Mouse (Mus musculus) v-Abl transformed pro-B cells (cell line): Measurements from ENCODE around the gene Armcx5.
"Not testable (repeated sequence)": the region's sequence is repeated elsewhere in the genome, so short reads cannot be mapped to it uniquely, and the experiment has no call there.

Source experiments
- in situ Hi-C, 2 experiments: fragments of 400-800 bp; cut with MboI; formaldehyde crosslinking; loops; one replicate each; pipeline ENCODE4 v1.15.1; 2025; ENCODE audit not compliant: unreplicated experiment in 2 of 2

Armcx5 gene

DNA sequence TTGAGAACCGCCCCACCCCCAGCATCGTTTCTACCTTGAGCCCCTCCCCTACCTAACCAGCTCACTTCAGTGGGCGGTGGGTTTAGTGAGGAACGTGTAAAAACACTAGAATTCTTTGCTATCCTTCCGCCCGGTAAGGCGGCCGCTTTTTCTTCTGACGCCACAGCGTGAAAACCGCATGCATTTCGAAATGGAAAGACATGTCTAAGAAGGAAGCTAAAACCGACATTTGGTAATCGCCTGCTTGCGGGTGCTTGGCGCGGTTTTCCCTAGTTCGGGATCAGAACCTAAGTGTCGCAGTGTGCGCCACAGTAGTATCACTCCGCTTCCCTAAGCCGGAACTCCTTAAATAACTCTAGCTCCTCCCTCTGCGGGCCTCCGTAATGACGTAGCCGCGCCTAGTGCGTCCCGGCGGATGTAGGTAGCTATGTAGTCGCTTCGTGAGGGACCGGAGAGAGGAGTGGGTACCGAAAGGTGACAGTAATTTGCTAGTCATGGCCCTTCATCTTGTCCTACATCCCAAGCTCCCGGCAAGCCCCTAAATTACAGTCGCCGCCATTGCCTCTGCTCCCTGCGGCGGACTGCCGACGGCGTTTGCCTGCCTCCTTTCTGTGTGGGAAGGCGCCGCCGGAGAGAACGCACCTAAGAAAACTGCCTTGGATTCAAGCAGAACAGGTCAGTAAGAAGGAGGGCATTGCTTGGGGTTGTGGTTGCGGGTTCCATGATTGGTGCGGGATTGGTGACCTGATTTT, at the start of gene Armcx5, which contains the start of gene Gprasp1:
TSS of gene Armcx5 (plus strand) at position 430 of the 752 bp plus-strand sequence.
TSS of gene Gprasp1 (plus strand) at position 430 of the 752 bp plus-strand sequence.
- in situ Hi-C loops, result no loop called here

DNA sequence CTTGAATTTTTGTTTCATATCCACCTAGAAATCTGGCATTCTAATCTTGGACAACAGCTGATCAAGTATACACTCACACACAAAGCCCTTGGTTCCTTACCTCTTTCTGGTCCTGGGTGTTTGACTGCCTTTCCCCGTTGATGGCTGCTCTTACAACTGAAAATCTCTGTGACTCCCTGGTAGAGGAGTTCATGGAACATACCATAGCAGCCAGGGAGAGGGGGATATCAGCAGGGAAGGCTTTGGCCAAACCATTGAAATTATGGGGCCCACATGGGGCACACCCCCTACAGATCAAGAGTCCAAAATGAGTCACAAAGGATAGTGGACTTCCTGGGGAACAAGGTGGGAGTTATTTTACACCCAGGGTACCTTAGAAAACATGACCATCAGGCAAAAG, 48.9 kb upstream of the Armcx5 start, which contains the start of gene Tcp11x2:
TSS of gene Tcp11x2 (minus strand) at position 158 of the 400 bp plus-strand sequence.
- in situ Hi-C loops, result no loop called here

DNA sequence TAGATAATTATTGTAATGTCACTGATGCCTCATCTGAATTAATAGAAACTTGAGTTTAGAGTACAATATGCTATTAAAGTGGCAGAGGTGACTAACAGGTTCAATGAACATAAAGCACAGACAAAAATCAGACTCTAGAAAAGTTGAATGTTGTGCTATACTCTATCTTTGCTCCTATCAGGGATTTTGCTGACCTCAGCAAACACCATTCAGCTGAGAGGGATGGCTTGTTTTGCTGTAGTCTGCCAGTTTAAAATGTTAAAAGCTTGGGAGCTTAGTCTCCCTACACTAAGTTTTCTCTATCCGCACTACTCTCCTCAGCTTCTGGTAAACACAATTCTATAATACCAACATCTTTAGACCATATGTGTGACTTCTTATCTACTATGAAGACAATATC, 39.4 kb upstream of the Armcx5 start:
- in situ Hi-C loops, result no loop called here

DNA sequence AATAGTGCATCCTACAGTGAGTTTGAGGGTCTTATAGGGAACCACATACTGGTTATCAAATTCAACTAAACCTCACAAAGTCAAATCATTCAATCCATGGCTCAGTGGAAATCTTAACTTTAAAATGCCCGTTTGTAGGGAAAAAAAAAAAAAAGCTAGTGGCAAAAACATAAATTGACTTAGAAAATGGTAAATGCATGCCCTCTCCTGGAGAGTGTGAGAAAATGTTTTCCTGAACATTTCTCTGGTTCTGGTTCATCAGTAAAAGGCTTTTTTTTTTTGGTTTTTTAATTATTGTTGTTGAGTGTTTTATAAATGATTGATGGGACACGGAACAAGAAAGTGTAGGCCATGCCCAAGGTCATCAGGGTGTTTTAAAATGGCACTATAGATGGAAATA, 38.2 kb upstream of the Armcx5 start:
- in situ Hi-C loops, result no loop called here

DNA sequence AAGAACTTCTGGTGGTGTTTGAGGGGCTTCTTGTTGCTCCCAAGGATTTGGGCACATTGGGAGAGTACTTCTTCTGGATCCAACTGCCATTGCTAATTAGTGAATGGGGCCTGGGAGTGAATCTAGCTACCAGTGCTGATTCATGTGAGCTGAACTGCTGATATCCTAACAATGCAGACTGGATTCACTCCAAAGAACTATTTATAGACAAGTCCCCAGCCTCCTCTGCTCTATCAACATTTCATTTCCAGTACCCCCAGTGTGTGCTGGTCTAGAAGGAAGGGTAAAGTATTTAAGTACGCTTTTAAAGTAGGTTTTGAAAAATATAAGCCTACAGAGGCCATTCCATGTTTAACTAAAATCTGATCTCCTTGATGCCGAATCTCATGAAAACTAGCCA, 29.7 kb upstream of the Armcx5 start:
- in situ Hi-C loops, result no loop called here

DNA sequence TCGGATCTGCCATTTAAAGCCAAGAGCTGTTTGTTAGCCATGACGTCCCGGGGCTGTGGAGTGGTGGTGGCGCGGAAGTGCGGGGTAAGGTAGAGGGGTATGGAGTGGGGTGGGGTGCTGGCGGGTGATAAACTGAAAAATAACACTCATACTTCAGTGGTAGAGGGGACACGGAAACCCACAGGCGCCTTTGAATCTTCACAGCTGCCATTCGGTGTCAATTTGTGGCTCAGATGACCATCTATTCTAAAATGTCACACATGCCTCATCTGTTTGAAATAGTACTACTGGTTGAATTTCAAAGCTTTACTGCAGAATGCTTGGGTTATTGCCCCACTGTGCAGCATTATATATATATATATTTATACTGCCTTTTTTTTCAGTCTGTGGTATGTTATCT, 17.4 kb upstream of the Armcx5 start, which contains the start of gene Tmsb15a:
TSS of gene Tmsb15a (minus strand) at position 101 of the 400 bp plus-strand sequence.
- in situ Hi-C loops, result no loop called here

DNA sequence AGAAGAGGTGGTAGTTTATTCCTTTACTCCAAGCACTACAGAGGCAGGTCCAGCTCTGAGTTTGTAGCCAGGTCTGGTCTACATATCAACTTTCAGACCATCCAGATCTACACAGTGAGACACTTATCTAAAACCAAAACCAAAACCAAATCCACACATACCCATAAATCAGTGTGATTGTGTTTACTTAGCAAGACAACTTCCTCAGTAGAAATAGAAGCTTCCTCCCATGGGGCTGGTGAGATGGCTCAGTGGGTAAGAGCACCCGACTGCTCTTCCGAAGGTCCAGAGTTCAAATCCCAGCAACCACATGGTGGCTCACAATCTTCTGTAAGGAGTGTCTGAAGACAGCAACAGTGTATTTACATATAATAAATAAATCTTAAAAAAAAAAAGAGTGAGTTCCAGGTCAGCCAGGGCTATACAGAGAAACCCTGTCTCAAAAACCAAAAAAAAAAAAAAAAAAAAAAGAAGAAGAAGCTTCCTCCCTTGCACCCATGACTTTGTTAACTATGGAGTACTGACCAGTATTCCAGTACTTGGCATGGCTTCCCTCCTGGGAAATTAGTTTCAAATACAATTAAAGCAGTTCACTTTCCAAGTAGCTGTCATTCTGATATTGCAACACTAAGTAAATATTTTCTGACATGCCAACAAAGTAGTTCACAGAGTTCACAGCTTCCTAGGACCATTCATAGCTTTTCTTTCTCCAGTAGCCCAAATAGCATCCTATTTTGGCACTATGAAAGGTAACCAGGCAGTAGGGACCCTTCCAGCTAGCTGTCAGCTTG, 3.6 kb upstream of the Armcx5 start:
- in situ Hi-C loops, result no loop called here

DNA sequence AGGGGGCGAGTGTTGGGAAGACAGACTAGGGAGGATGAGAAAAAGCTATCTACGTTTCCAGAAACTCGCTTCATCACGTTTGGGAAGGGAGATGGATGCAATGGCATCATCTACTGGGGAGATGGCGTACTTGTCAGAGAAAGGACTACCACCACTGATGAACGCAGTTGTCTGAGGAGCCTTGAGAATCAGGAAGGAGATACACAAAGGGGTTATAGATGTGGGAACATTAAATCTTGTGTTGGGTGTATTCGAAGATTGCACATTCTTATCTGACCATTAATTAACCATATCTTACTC, 473 bp downstream of the Armcx5 start:
- in situ Hi-C loops, result no loop called here

DNA sequence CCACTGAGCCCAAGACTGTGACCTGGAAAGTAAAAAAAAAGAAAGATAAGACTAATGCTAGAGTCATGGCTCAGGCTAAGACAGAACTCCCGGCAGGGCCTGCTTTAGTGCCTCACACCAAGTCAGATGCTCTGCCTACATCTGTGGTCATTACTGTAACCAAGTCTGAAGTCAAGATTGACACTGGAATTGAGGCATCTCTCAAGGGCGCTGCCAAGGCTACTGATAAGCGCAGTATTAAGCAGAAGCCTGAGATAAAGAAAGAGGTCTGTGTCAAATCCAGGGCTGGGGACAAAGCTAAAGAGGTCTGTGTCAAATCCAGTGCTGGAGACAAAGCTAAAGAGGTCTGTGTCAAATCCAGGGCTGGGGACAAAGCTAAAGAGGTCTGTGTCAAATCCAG, 2.8 kb downstream of the Armcx5 start:
- in situ Hi-C loops, result not testable (repeated sequence)

DNA sequence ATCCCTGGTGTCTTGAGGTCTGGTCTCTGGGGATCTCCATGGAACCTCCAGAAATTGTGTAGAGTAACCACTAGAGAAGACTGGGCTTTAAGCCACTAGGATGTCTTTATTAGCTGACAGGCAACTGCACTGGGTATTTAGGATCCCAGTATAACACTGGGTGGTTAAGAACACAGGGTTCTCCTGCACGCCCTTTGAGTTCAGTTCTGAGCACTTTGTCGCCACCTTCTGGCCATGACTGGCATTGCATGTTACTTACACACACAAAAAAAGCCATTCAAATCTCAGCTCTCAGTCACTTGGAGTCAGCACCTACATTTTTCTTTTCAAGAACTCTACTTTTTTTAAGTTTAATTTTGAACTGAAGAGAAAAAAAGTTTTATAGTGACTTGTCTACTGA, 10.3 kb downstream of the Armcx5 start:
- in situ Hi-C loops, result loop anchor here (10.0 to 25.0 kb wide), 3 partner anchors 98 to 191 kb away; no protein-coding TSS in a partner anchor

DNA sequence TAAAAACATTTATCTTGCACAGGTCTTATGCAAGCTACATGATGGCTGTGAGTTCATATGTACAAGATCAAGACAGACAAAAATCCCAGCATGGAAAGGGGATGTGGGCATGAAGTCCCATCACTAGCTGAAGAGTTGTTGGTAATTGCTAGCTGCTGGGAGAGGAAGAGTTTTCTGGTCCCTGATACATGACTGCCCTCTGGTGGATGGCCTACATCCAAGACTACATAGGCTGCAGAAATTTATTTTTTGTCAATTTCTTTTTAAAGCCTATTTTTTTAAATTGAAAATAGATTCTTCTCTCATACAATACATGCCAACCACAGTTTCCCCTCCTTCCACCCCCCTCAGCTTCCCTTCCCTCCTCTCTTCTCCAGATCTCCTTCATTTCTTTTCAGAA, 19.2 kb downstream of the Armcx5 start:
- in situ Hi-C loops, result loop anchor here (5.0 to 25.0 kb wide), 2 partner anchors 114 to 199 kb away; no protein-coding TSS in a partner anchor

DNA sequence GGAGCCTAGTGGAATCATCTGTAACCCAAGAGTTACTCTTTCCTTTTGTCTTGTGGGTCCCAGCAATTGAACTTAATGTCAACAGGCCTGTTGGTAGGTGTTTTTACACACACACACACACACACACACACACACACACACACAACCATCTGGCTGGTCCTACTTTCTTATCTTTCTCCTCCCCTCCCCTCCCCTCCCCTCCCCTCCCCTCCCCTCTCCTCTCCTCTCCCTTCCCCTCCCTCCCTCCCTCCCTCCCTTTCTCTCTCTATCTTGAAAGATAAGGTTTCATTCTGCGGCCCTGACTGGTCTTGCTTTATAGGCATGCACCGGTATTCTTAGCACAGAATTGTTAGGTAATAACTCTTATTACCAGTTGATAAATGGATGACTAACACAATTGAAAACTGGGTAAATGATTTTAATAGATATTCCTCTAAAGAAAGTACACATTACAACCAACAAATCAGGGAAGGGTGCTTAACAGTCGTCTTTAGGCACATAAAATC, 25.6 kb downstream of the Armcx5 start:
- in situ Hi-C loops, result loop anchor here in 1 of 2 experiments (25.0 kb wide), 1 partner anchor 206 kb away; no protein-coding TSS in a partner anchor

DNA sequence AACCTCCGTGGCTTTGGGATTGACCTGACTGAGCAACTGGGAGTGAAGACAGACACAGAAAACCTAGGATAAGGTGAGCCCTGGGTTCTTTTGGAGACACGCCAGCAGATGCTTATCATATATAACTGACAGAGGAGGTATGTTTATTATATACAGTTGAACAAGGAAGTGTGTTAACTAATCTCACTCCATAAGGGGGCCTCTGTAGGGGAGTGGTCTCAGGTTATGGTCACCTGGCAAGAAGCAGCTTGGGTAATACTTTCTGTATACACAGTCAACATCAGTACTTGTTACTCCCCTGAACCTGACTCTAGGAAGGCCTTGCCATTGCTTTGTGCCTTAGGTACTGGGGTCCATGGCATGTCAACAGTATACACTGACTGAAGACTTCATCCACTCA, 26.0 kb downstream of the Armcx5 start:
- in situ Hi-C loops, result loop anchor here in 1 of 2 experiments (25.0 kb wide), 1 partner anchor 206 kb away; no protein-coding TSS in a partner anchor

DNA sequence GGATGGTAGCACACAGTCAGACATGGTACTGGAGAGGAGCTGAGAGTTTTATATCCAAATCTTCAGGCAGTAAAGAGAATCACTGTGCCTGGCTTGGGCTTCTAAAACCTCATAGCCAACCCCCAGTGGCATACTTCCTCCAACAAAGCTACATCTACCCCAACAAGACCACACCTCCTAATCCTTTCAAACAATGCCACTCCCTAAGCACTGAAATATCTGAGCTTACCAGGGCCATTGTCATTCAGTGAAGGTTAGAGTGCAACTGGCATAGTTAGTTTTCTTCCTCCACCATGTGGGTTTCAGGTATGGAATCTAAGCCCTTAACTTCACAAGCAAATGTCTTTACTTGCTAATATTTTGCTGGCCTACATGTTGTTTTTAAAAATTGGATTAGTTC, 49.0 kb downstream of the Armcx5 start:
- in situ Hi-C loops, result no loop called here

DNA sequence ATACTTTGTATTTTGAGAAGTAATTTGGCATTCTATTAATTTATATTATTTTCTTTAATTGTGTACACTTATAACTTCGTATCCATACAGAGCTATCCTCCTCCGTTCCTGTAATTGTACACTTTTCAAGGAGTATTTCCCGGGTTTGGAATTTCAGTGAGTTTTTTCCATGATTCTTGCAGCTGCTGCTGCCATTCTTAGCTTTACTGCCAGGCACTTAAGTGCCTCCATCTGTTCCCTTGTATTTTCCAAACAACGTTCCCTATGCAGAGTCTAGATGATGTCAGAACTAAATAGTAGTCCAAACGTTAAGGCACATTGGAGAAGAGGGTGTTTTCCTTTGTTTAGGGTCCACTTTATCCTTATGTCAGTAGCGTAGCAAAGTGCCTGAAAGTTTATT, 49.8 kb downstream of the Armcx5 start:
- in situ Hi-C loops, result no loop called here

DNA sequence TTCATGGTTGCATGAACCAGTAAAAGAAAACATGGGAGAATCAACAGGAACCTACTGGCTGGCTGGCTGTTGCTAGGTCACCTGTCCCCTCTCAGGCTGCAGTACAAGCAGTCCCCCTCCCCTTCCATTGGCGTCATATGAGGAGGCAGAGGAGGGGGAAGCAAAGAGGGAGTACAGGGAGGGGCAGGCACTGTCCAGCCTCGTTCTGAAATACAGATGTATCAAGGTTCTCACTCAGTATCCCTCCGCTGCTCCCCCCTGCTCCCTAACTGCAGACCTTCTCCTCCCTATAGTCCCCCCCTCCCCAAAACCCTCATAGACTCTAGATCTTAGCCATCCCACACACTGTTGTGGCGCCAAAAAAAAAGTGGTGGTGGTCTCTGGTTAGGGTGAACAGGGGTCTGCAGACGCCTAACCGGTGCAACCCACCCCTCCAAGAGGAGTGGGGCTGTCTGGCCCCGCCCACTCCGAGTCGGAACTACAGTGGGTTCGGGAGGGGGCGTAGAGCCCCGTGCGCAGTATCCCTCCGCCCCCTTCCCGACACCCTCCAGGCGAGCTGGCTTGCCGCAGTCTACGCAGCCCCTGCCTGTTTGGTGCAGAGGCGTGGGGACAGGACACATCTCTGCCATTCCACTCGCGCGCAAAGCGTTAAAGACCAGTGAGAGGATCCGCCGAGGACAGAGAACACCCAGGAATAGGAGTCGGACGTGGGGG, 53.2 kb downstream of the Armcx5 start:
- in situ Hi-C loops, result not testable (repeated sequence)

DNA sequence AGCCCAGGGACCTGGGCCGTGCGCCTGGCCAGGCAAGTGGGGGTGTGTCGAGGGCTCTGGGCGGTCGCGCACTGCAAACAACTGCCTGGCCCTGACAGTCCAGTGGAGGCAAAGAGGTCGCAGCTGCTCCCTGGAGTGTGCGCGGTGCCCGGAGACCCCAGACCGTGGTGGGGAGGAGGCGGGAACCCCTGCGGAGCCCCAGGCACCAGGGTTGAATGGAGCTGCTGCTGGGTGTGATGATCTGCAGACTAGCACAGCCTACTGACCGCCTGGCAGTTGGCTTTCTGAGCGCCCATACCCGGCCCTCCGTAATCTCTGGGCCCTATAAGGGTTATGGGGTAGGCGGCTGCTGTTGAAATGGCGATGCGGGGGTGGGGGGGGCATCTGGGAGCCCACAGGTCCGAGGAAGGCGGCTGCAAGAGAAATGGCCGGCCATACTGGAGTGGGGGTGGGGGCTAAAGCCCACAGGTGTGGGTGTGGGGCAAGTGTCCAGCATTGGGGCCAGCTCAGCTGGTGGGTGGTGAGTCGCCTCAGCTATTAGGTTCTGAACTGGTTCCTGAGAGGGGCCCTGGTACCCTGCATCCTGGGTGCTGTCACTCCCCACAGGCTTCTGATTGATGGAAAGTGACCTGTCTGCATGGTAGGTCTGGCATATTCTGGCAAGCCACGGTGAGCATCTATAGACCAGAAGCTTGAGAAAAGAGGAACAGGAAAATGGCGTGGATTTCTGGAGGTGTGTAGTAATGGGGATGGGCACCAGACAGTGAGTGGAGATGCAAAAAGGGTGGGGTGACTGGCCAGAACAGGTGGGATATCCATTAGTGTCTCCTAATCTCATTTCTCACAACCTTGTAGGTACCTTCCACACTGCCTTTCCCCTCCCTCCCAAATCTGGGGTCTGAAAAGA, 54.0 kb downstream of the Armcx5 start:
- in situ Hi-C loops, result not testable (repeated sequence)
